Mouse (Mus musculus): ENCODE measurements around the gene Agps.
"Not testable (repeated sequence)": the region's sequence is repeated elsewhere in the genome, so short reads cannot be mapped to it uniquely, and the experiment has no call there.

Gene Agps

DNA sequence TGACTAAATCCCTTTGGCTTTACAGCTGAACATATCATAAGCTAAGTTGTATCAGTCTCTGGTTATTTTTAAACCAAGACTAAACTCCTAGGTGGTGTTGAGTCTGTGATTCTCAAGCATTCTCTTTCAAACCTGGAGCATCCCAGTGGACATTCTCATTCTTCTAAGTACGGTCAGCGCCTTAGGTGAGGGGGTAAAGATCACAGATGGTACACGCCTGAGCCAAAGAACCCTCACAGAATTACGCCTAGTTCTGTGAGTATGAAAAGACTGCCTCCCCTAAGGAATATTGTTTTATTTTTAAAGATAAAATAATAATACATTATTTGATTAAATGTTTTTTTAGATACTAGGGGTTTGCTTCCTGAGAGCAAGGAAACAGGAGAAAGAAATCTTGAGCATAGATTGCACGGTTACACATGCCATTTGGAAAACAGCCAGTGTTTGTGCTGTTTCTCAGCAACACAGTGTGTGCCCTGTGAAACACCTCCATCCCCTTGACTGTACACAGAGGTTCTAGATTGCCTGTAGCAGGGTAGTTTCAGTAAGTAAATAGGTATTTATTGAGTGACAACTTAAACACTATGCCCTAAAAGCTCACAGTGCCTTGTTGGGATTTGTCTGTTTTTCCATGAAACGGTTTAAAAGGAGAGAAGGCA, 97.9 kb downstream of the Agps start:
- DNase-seq (ENCODE audit: low spot score): no peak

DNA sequence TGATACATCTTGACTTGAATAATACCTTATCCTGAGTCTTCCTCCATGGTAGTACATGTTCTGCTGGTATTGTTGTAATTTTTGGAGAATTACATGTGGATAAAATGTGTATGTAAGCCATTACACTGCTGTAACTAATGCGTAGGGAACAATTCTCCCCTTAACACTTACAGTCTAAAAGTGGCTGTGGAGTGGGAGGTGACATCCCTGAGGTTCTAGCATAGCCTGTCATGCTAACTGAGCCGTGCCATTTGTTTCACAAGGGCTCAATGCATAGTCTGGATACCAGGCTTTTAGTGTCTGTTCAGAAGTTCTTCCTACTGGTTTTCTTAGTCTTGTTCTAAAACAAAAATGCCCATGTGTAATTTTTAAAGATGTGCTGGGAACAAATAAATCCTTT, 99.0 kb downstream of the Agps start:
- peak; percentile 19 for DNase-seq (ENCODE audit: low spot score)

DNA sequence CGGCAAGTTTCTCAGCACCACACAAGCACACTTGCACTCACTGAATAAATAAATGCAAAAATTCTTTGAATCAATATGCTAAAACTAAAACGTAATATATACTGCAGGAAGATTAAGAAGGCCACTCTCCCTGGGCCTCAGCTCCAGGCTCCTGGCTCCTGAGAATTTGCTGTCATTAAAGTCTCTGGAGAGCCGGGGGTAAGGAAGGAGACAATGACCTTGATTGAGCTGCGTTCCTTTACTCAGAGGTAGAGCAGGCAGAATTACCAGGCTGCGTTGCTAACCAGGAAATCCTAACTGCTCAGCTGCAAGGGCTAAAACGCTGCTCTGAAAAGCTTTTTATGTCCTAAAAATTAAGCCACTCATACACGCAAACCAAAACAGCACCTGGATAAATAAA, 101.6 kb downstream of the Agps start:
- no peak for DNase-seq (ENCODE audit: low spot score)

DNA sequence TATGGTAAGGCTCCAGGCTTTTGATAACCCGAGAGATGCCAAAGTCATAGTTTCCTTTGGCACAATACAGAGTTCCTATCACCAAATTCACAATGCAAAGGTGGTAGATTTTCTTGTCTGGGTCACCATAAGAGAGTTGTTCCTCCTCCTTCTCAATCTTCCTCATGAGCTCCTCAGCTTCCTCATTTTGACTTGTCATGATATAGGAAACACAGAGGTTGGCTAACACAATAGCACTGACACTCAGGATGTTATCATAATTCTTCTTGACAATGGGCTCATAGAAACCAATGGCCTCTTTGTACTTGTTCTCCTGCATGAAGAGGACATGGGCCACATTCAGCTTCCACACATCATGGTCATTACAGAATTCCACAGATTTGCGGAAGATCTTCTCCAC, 104.7 kb downstream of the Agps start:
- not testable (repeated sequence) for DNase-seq (ENCODE audit: low spot score)

DNA sequence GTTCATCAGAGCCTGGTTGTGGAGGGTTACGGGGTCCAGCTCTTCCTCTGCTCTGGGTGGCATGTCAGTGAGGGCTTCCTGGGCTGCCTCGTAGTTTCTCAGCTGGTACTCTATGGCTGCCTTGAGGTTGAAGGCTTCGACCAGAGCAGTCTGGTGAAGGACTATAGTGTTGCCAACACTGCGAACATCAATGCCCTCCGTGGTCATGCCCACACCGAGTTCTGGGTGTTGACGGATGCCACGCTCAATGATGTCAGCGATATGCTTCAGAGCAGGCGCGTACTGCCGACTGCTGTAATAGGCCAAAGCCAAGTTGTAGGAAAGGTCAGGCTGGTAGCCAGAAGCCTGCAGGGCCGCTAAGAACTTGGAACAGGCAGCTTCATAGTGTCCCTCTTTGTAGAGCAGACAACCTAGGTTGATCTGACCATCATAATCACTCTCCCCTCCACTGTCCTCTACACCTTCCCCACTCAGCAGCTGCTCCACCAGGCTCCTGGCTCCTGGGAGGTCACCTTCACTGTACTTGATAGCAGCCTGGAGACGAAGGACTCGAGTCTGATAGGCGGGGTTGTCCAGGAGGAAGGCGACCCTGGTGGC, 105.6 kb downstream of the Agps start:
- DNase-seq (ENCODE audit: low spot score): not testable (repeated sequence)

DNA sequence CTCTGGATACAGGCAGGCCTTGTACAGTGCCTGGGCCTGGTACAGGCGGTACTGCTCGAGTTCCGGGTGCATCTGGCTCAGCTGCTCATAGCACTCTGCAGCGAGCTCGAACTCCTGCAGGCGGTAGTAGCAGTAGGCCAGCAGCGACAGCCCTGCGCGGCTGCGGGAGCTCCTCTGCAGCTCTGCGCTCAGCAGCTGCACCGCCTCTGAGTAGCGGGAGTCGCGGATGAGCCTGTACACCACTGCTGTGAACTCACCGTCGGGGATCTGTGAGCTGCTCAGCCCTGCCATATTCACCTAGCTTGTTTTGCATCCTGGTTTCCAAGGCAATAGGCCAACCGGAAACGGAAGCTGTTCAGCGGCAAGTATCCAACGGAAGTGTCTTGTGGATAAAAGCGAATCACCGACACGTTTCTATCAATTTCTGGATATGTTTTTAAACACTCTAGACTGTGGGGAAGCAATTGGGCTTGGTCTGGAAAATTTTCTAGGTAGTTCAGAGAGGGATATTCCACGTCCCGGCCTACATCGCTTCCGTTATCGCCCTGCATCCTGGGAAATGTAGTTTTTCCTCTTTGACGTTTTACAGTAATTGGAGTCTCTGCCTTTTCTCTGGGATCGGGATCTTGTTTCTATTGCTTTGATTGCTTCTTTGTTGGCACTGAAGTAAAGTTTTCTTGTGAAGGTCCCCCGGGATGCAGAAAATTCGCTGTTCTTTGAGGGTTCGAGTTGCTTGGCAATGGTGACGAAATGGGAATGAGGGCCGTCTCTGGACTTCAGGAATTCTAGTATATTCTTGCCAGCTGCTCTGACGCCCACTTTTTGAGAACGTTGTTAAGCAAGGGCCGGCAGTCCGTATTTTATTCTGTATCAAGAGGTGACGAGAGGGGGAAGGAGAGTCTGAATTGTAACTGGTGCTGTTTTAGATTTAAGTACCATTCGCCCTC, 106.4 kb downstream of the Agps start, which contains the start of gene Ttc30b:
Gene Ttc30b, minus strand, starts transcription at position 469 of the 947 bp plus-strand sequence.
- DNase-seq (ENCODE audit: low spot score): peak; percentile 63

DNA sequence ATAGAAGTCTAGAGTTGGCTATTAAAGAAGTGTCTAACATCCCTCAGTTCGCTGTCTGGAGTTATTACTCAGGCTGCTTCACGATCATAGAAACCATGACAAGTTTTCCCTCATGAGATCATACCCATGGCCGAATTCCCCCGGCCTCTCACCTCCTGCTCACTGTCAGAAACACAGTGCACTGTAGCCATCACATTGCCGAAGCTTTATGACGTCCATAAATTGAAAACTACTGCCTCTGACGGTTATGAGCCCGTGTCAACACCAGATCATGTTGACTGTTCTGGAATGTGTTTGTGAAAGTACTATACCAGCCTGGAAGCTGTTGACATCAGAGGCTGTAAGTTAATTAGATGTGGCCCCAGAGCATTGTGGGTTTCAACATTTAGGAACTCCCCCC, 118.7 kb downstream of the Agps start:
- DNase-seq (ENCODE audit: low spot score): no peak

DNA sequence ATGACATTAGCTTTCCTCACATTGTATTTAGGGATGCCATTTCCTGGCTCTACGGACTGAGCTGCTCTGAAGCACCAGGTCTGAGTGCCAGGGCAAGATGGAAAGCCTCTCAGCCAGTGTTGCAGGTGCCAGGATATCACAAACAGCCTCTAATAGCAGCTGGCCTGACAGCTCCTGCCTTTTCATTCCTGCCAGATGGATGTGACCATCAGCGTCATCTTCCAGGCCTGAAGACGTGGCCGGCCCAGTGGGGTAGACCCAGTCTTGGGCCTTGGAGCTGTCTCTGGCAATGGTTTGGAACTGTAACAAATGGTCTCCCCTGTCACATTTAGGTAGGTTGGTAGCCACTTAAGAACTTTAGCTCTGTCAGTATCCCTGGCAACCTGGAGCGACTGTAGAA, 121.3 kb downstream of the Agps start:
- DNase-seq (ENCODE audit: low spot score): no peak

DNA sequence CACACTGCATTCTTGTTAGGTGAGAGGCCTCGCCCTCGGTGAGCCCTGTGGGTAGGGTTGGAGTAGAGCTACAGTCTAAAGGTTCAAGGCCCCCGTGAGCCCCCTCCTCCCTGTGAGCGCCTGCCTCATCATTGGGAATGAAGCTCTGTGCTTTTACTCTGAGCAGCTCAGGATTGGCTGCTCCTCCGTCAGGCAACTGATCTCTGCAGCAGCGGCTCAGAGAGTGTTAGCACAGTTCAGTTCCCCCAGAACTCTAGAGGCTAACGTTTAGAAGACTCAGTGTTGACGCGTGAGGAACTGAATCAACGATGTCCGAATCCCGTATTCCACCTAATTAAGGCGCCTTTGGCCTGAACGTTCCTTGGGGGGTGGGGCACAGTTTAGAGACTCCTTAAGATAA, 123.7 kb downstream of the Agps start:
- no peak for DNase-seq (ENCODE audit: low spot score)

DNA sequence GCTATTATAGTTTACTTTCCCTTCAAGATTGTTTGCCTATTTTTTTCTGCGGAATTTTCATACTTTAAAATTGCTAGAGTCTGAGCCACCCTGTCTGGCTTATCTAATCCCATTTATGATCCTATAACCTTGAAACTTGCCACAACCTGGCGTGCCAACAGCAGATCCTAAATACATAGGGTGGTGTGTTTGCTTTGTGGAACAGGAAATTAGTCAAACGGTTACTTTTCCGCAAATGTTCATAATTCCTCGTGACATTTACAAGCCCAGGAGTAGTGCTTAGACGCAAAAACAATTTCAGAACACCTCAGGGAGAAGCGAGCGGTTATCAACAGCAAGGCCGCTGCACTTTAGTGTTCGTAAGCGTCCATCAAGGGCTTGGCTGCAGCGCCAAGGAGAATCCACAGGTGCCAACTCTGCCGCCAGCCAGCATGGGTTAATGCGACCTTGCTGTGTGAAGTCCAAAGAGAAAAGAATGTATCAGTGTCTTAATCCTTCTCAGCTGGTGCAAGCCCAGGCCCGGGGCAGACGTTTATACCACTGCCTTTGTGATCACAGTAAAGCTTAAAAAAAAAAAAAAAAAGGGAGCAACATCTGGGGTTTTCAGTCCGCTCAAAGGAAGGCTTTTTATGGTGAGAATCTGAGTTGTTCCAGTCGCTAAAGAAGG, 127.3 kb downstream of the Agps start:
- DNase-seq (ENCODE audit: low spot score): no peak

DNA sequence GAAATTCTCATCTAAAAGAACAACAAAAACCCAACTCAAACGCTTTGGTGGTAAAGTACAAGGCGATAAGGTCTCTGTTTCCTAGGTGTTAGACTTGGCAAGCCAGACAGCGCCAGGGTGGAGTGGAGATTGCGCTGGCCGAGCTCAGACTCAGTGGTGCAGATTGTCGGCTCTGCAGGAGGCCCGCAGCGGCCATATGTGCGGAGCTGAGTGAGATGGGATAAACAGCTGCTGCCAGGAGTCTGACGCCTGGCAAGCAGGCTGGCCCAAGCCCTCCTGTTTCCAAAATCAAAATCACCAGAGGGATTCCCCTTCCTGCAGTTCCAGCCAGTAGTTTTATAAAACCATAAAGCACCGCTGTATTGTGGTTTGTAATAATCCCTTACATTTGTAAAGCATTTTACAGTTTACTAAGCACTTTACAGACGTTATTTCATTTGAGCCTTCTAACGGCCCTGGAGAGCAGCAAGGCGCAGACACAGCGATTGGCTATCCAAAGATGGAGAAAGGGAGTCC, 127.9 kb downstream of the Agps start:
- DNase-seq (ENCODE audit: low spot score): no peak

DNA sequence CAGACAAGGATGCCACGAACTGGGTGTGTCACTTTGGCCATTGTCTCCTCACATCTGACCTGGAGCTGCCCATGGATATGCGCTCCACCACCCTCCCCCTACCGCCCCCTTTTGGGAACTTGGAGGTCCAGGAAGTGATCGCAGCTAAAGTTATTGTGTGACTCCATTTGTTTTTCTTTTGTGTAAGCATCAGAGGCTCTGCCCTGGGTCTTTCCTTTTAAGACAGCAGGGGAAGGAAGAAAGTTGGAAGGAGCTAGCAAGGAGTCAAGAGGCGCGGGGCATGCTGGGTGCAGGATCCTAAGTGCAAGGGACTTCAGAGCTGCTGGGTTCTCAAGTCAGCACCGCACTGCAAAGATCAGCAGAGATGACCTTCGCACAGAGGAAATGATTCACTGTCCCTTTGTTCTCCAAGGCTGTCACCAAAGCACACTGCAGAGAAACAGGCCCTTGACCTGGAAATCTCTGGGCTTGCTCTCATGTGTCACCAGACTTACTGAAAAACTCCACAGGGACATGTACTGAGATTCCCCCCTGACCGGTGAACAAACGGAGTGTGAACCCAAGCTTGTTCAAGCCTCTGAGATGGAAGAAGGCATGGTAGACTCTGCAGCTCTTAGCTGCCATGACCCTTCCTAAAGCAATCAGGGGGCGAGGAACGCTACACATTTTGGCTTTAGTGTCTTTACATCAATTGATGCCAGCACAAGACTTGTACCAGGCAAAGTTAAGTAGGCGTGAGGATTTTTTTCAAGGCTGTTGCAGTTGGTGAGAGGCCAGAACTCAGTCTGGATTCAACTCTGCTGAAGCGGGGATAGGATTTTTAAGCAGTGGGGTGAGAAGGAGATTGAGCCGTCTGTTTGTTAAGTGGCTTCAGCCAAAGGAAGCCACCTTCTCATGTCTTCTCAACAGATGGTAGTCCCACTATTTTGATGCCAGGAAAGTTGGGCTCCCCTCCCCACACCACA, 128.7 kb downstream of the Agps start:
- no peak for DNase-seq (ENCODE audit: low spot score)

DNA sequence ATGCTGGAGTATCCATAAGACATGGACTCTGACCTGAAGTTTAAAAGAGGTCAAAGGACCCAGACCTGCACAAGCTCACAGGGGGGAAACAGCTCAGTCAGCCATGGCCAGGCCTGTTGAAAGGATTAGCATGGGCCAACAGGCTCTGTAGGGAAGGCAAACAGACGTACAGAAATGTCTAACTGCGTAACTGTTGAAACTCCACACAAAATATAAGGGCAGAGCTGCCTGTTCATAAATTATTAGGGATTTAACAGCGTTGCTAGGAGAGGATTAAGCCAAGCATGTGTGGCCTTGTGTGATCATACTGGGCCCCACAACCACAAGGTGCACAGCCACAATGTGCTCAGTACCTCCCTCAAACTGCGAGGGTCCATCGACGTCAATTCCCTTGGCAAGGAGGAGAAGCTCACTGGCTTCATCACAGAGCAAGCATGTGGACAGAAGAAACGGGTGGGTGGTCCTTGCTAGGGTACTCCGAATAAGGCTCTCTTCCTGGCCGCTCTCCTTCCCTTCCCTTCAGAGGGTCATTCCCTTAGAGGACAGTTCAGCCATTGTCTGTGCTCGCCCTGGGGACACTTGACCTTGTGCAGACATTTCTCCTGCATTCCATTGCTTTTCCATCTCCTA, 131.3 kb downstream of the Agps start:
- DNase-seq (ENCODE audit: low spot score): no peak

DNA sequence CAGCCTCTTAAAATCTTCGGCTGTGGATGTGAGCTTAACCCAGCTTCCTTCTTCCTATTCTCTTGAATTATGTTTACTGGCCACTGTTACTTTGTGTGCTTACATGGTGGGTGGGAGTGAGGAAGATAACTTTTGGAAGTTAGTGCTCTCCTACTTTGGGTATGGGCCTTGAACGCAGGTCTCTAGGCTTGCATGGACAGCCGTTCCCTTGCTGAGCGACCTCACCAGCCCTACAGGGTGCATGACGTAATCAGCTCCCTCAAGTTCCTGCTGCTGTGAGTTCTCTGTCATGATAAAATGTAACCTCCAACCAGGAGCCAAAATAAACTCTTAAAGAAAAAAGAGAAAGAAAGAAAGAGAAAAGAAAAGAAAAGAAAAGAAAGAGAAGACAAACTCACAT, 132.1 kb downstream of the Agps start:
- DNase-seq (ENCODE audit: low spot score): no peak

DNA sequence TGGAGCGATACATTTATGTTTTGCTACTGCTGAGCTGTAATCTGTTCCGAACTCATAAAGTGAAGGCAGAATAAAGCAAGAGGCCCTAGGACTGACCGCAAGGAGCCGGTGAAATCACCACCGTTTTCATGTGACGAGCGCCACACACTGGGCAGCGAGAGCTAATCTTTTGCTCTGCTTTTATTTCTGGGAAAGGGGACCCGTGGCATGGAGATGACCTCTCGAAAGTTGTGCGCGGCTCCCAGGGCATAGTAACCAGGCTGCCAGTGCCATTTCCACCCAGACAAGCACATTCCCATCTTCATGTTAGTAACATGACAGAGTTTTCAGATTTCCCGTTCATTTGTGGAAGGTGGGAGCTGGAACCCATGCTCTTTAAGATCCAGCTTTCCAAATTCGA, 132.5 kb downstream of the Agps start:
- no peak for DNase-seq (ENCODE audit: low spot score)

DNA sequence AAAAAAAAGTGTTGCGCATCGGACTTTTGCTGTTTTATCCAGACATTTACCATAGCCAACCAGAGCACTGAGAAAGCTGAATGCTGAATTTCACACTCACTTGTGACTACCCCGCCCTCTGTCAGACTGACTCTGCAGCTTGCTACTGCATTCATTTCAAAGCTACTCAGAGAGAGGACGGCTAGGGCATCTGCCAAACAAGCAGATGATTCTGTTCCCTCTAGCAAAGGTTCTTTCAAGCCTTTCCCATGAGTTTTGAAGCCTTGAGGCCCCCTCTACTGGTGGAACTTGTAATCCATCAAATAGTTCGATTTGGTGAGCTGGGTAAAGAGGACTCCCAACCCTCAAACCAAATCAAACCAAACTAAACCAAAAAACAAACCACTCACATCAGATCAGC, 133.0 kb downstream of the Agps start:
- DNase-seq (ENCODE audit: low spot score): peak; percentile 72

DNA sequence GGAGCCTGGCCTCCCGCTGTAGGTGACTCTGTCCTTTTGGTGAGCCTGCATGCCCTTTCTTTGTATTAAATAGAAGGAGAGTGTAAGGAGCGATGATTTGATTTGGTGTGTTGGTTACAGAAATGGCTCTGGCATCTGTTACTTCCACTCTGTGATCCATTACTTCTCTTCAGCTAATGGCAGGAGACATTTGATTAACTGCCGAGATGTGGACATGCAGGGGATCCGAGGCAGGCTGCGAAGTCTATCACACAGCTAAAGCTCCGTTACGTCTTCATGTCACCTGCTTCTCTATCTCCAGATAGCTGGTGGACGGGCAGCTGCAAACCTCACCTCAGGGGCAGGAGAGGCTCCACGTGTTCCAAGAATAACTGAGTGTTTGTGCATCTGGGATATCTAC, 142.2 kb downstream of the Agps start:
- no peak for DNase-seq (ENCODE audit: low spot score)

DNA sequence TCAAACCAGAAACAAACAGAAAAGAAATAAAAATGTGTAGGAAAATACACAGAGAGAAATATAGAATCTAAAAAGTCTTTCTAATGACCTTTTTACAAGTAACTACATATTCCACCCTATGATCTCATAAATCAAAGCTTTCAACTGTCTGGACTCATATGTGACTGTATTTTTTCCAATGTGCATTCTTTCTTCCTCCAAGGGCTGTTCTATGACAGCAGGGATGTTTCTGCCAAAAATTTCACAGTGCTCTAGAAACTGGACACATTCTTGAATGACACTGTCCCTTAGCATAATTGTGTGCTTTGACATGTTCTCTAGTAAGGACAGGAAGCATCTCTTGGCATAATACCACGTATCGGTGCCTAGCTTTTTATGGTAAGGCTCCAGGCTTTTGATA, 144.1 kb downstream of the Agps start:
- DNase-seq (ENCODE audit: low spot score): not testable (repeated sequence)

DNA sequence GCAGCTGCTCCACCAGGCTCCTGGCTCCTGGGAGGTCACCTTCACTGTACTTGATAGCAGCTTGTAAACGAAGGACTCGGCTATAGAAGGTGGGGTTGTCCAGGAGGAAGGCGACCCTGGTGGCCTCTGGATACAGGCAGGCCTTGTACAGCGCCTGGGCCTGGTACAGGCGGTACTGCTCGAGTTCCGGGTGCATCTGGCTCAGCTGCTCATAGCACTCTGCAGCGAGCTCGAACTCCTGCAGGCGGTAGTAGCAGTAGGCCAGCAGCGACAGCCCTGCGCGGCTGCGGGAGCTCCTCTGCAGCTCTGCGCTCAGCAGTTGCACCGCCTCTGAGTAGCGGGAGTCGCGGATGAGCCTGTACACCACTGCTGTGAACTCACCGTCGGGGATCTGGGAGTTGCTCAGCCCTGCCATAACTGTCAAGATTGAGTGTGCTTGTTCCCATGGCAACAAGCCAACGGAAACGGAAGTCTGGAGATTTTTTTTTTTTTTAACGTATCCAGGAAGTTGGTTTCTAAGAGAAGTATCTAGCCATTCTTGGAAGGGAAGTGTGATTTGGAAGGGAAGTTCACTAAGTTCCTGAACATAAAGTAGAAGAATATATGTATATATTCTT, 145.9 kb downstream of the Agps start, which contains the start of gene Ttc30a2:
Gene Ttc30a2, minus strand, starts transcription at position 419 of the 617 bp plus-strand sequence.
- DNase-seq (ENCODE audit: low spot score): not testable (repeated sequence)
